Mouse (Mus musculus) cerebellum, adult 2 months (tissue): ENCODE data around the gene Cdc5l.

Experiments used
- CTCF ChIP-seq: fragments of 200-500 bp; IDR thresholded peaks from 2 replicates; pipeline ENCODE4 v1.5.1; 2011; ENCODE audit warnings: low read depth, mild to moderate bottlenecking, control low read depth, low read length, moderate library complexity, borderline replicate concordance; ENCODE audit not compliant: insufficient read depth
- POLR2A ChIP-seq: fragments of 200-500 bp; IDR thresholded peaks from 2 replicates; pipeline ENCODE4 v1.6.1; 2011; ENCODE audit warnings: low read length, control low read depth, borderline replicate concordance; ENCODE audit not compliant: insufficient read depth

DNA sequence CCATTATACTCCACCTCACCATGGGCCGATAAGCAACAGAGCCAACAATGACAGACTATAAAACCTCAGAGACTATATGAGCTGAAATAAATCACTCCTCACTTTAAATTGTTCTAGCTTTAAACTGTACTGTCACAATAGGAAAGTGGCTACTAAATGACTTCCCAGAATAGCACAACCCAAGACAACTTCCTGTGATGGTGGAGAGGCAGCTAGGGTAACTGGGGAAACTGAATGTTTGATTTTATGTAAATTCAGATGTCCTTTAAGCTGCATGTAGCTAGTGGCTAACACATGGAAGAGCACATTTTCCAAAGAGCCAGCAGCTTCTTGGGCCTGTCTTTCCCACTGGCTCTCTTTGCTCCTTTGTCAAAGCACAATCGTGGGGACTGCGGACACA lies 50.2 kb downstream of the Cdc5l start:
- no peak for TF ChIP-seq POLR2A
- TF ChIP-seq CTCF, result no peak
